Mouse (Mus musculus): ENCODE measurements around the gene Manba. TPM values are rescaled to one million over a fixed set of nuclear protein-coding genes. Genes with fewer than 3 reads are reported as not detected.

Manba gene
- total RNA-seq, 2 experiments from 2014 or later: 26.0 to 30.2 TPM

DNA sequence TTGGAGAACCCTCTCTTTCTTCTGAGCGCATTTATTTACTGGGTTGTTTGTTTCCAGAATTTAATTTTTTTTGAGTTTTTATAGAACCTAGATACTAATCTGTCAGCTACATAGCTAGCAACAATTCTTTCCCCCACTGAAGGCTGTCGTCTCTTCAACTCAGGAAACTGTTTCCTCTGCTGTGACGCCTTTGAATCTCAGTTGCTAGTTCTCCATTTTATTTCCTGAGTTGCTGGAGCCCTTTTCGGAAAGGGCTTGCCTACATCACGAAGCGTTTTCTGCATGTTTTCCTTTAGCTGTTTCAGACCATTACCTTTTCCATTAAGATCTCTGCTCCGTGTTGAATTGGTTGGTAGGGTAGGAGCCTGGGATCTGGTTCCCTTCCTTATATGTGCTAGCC is 131.3 kb downstream of the Manba start:
- DNase-seq (ENCODE audit: low spot score in 2 of 2): no peak

Other genes with a start within 250 kb of the Manba start
- 10 to 100 TPM in 1 of 2 experiments, 1 to 10 TPM in 1; 3.6 to 12.6 TPM for gene Bdh2, start 204.4 kb upstream of the Manba start, total RNA-seq (2021)
- 1 to 10 TPM; 1.4 to 1.6 TPM for gene Slc9b2, start 177.9 kb upstream of the Manba start, total RNA-seq (2021)
- 1 to 10 TPM in 1 of 2 experiments, under 1 TPM in 1; 0.73 to 1.7 TPM for gene Slc9b1, start 137.6 kb upstream of the Manba start, total RNA-seq (2021)
- 10 to 100 TPM; 31.7 to 34.1 TPM for gene Cisd2, start 61.7 kb upstream of the Manba start, total RNA-seq (2021)
- 100 to 1,000 TPM; 363 to 371 TPM for gene Ube2d3, start 47.5 kb upstream of the Manba start, total RNA-seq (2021)
- gene Nfkb1, start 205.9 kb downstream of the Manba start, total RNA-seq (2021): 10 to 100 TPM; 71.3 to 74.6 TPM